Mouse (Mus musculus): ENCODE measurements around the gene Akt1s1. TPM values are rescaled to one million over a fixed set of nuclear protein-coding genes. Genes with fewer than 3 reads are reported as not detected.

Akt1s1 gene
- polyA plus RNA-seq, 1 experiment from 2014 or later = 29.1 TPM

DNA sequence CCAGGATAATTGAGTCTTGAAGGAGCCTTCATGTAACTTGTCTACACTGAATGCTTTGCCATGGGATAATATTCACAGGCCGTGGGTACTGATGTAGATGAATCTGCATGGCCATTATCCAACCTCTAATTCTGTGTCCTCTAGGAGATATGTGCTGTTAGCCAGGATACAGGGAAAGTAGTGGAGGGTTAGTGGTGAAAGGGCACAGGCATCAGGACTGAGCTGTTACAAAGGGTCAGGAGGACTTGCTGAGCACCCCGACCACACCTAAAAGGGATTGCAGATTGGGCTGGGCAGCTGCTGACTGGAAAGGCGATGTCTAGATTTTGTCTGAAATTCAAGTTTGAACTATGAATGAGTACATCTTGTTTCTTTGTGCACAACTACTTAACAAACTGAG is 28.3 kb upstream of the Akt1s1 start:
- H3K27ac ChIP-seq (ENCODE audit: low read length) = peak overlapping the region; percentile 81
- H3K4me1 ChIP-seq (ENCODE audit: control insufficient read depth, low read depth, low read length) = peaks cover 71% of the 10 kb centered on the region
- no peak for ATAC-seq (ENCODE audit: low read depth)
- no peaks in the 10 kb centered on the region for H3K9me3 ChIP-seq (replicated peaks; ENCODE audit: control insufficient read depth, low read length)
- H3K9ac ChIP-seq (ENCODE audit: low read depth, low read length) = no peak overlapping the region
- no peak overlapping the region for H3K4me3 ChIP-seq (ENCODE audit: low read depth, low read length)
- H3K36me3 ChIP-seq (ENCODE audit: control insufficient read depth, insufficient read depth) = no peaks in the 10 kb centered on the region
- WGBS (ENCODE audit: insufficient replicate concordance) = 62% methylated on average over 3 of the region's 3 CpGs
- no peak overlapping the region for H3K4me2 ChIP-seq (ENCODE audit: low read depth, low read length)
- H3K27me3 ChIP-seq (ENCODE audit: control insufficient read depth, insufficient read depth, low read depth, low read length) = no peaks in the 10 kb centered on the region

DNA sequence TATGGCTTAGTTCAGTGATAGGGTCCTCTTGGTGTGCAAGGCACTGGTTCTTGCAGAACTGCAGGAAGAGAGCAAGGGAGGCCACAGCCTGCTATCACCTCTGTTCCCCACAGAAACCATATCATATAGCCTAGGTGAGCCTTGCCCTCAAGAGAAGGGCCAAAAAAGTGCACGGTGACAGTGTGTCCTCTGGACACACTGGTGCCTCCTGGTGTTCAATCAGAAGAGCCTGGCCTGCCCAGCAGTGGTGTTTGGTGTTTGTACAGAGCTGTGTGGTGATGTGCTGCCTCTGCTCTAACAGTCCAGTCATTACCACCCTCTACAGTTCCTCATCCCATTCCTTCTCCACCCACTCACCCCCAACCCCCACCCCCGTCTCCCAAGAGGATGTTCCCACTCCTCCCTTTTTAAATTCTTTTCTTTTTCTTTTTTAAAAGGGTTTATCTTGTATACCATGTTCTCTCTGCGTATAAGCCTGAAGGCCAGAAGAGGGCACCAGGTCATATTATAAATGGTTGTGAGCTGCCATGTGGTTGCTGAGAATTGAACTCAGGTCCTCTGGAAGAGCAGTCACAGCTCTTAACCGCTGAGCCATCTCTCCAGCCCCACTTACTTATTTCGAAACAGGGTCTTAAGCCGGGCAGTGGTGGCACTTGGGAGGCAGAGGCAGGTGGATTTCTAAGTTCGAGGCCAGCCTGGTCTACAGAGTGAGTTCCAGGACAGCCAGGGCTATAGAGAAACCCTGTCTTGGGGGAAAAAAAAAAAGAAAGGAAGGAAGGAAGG is 26.9 kb upstream of the Akt1s1 start:
- Histone ChIP-seq H3K9ac (ENCODE audit: low read depth, low read length) (no peak overlapping the region), H3K9me3 (replicated peaks; ENCODE audit: control insufficient read depth, low read length) (no peaks in the 10 kb centered on the region), H3K4me2 (ENCODE audit: low read depth, low read length) (no peak overlapping the region), H3K27ac (ENCODE audit: low read length) (peak overlapping the region; percentile 8; the same call in 1 of the 2 replicates), H3K4me1 (ENCODE audit: control insufficient read depth, low read depth, low read length) (peaks cover 71% of the 10 kb centered on the region), H3K36me3 (ENCODE audit: control insufficient read depth, insufficient read depth) (peaks cover 3% of the 10 kb centered on the region; the same call in 1 of the 2 replicates), H3K27me3 (ENCODE audit: control insufficient read depth, insufficient read depth, low read depth, low read length) (no peaks in the 10 kb centered on the region), H3K4me3 (ENCODE audit: low read depth, low read length) (no peak overlapping the region)
- ATAC-seq (ENCODE audit: low read depth) = no peak
- 68% methylated on average over 7 of the region's 7 CpGs for whole genome bisulfite sequencing (ENCODE audit: insufficient replicate concordance)

- 31% methylated on average over 7 of the region's 7 CpGs for WGBS (ENCODE audit: insufficient replicate concordance)
- peaks cover 3% of the 10 kb centered on the region; the same call in 1 of the 2 replicates for H3K36me3 ChIP-seq (ENCODE audit: control insufficient read depth, insufficient read depth)
- no peak overlapping the region for H3K4me3 ChIP-seq (ENCODE audit: low read depth, low read length)
- no peaks in the 10 kb centered on the region for H3K27me3 ChIP-seq (ENCODE audit: control insufficient read depth, insufficient read depth, low read depth, low read length)
- peaks cover 58% of the 10 kb centered on the region for H3K4me1 ChIP-seq (ENCODE audit: control insufficient read depth, low read depth, low read length)
- no peak for ATAC-seq (ENCODE audit: low read depth)
- no peak overlapping the region for H3K27ac ChIP-seq (ENCODE audit: low read length)
- no peak overlapping the region for H3K9ac ChIP-seq (ENCODE audit: low read depth, low read length)
- H3K4me2 ChIP-seq (ENCODE audit: low read depth, low read length) = no peak overlapping the region
- no peaks in the 10 kb centered on the region for H3K9me3 ChIP-seq (replicated peaks; ENCODE audit: control insufficient read depth, low read length)
Observed at GRCm38 (mm10) chr7:44823409-44823808, 25.4 kb upstream of the Akt1s1 start.

GRCm38 (mm10) chr7:44824872-44825271 is 23.9 kb upstream of the Akt1s1 start:
- H3K27me3 ChIP-seq (ENCODE audit: control insufficient read depth, insufficient read depth, low read depth, low read length) = no peaks in the 10 kb centered on the region
- 8% methylated on average over 3 of the region's 3 CpGs for WGBS (ENCODE audit: insufficient replicate concordance)
- H3K9me3 ChIP-seq (replicated peaks; ENCODE audit: control insufficient read depth, low read length) = no peaks in the 10 kb centered on the region
- H3K4me1 ChIP-seq (ENCODE audit: control insufficient read depth, low read depth, low read length) = peaks cover 43% of the 10 kb centered on the region
- H3K9ac ChIP-seq (ENCODE audit: low read depth, low read length) = no peak overlapping the region
- H3K36me3 ChIP-seq (ENCODE audit: control insufficient read depth, insufficient read depth) = peaks cover 17% of the 10 kb centered on the region
- no peak; the same call in 1 of the 2 replicates for ATAC-seq (ENCODE audit: low read depth)
- H3K4me2 ChIP-seq (ENCODE audit: low read depth, low read length) = no peak overlapping the region
- H3K27ac ChIP-seq (ENCODE audit: low read length) = no peak overlapping the region
- no peak overlapping the region for H3K4me3 ChIP-seq (ENCODE audit: low read depth, low read length)

GRCm38 (mm10) chr7:44826771-44827170 is 22.0 kb upstream of the Akt1s1 start:
- H3K4me1 ChIP-seq (ENCODE audit: control insufficient read depth, low read depth, low read length) = peaks cover 26% of the 10 kb centered on the region
- H3K4me3 ChIP-seq (ENCODE audit: low read depth, low read length) = no peak overlapping the region
- no peak overlapping the region for H3K4me2 ChIP-seq (ENCODE audit: low read depth, low read length)
- ATAC-seq (ENCODE audit: low read depth) = no peak
- no peak overlapping the region for H3K9ac ChIP-seq (ENCODE audit: low read depth, low read length)
- H3K9me3 ChIP-seq (replicated peaks; ENCODE audit: control insufficient read depth, low read length) = no peaks in the 10 kb centered on the region
- peaks cover 35% of the 10 kb centered on the region for H3K36me3 ChIP-seq (ENCODE audit: control insufficient read depth, insufficient read depth)
- no peaks in the 10 kb centered on the region for H3K27me3 ChIP-seq (ENCODE audit: control insufficient read depth, insufficient read depth, low read depth, low read length)
- H3K27ac ChIP-seq (ENCODE audit: low read length) = no peak overlapping the region
- WGBS (ENCODE audit: insufficient replicate concordance) = 75% methylated on average over 3 of the region's 3 CpGs

- 88% methylated on average over 5 of the region's 5 CpGs for WGBS (ENCODE audit: insufficient replicate concordance)
- peaks cover 38% of the 10 kb centered on the region for H3K36me3 ChIP-seq (ENCODE audit: control insufficient read depth, insufficient read depth)
Observed at GRCm38 (mm10) chr7:44828706-44829105, 20.1 kb upstream of the Akt1s1 start.

GRCm38 (mm10) chr7:44832763-44833162 is 16.0 kb upstream of the Akt1s1 start:
- 76% methylated on average over 4 of the region's 4 CpGs for WGBS (ENCODE audit: insufficient replicate concordance)
- Histone ChIP-seq H3K4me3 (ENCODE audit: low read depth, low read length) (no peak overlapping the region), H3K9me3 (replicated peaks; ENCODE audit: control insufficient read depth, low read length) (no peaks in the 10 kb centered on the region), H3K4me1 (ENCODE audit: control insufficient read depth, low read depth, low read length) (peaks cover 2% of the 10 kb centered on the region; the same call in 1 of the 2 replicates), H3K27ac (ENCODE audit: low read length) (no peak overlapping the region), H3K9ac (ENCODE audit: low read depth, low read length) (no peak overlapping the region), H3K27me3 (ENCODE audit: control insufficient read depth, insufficient read depth, low read depth, low read length) (no peaks in the 10 kb centered on the region), H3K36me3 (ENCODE audit: control insufficient read depth, insufficient read depth) (peaks cover 35% of the 10 kb centered on the region), H3K4me2 (ENCODE audit: low read depth, low read length) (no peak overlapping the region)
- no peak for ATAC-seq (ENCODE audit: low read depth)

More at GRCm38 (mm10) chr7:44828706-44829105, 20.1 kb upstream of the Akt1s1 start:
- H3K27ac ChIP-seq (ENCODE audit: low read length) = no peak overlapping the region
- H3K4me1 ChIP-seq (ENCODE audit: control insufficient read depth, low read depth, low read length) = peaks cover 11% of the 10 kb centered on the region
- H3K27me3 ChIP-seq (ENCODE audit: control insufficient read depth, insufficient read depth, low read depth, low read length) = no peaks in the 10 kb centered on the region
- ATAC-seq (ENCODE audit: low read depth) = no peak
- H3K4me2 ChIP-seq (ENCODE audit: low read depth, low read length) = no peak overlapping the region
- H3K9ac ChIP-seq (ENCODE audit: low read depth, low read length) = no peak overlapping the region
- H3K4me3 ChIP-seq (ENCODE audit: low read depth, low read length) = no peak overlapping the region
- H3K9me3 ChIP-seq (replicated peaks; ENCODE audit: control insufficient read depth, low read length) = no peaks in the 10 kb centered on the region

GRCm38 (mm10) chr7:44835373-44836015 is 13.3 kb upstream of the Akt1s1 start:
- 77% methylated on average over 1 of the region's 1 CpGs for WGBS (ENCODE audit: insufficient replicate concordance)
- Histone ChIP-seq H3K27me3 (ENCODE audit: control insufficient read depth, insufficient read depth, low read depth, low read length) (peaks cover 15% of the 10 kb centered on the region), H3K4me3 (ENCODE audit: low read depth, low read length) (no peak overlapping the region), H3K9ac (ENCODE audit: low read depth, low read length) (no peak overlapping the region), H3K27ac (ENCODE audit: low read length) (no peak overlapping the region), H3K4me1 (ENCODE audit: control insufficient read depth, low read depth, low read length) (peaks cover 15% of the 10 kb centered on the region), H3K9me3 (replicated peaks; ENCODE audit: control insufficient read depth, low read length) (no peaks in the 10 kb centered on the region), H3K36me3 (ENCODE audit: control insufficient read depth, insufficient read depth) (peaks cover 15% of the 10 kb centered on the region), H3K4me2 (ENCODE audit: low read depth, low read length) (no peak overlapping the region)
- no peak for ATAC-seq (ENCODE audit: low read depth)

DNA sequence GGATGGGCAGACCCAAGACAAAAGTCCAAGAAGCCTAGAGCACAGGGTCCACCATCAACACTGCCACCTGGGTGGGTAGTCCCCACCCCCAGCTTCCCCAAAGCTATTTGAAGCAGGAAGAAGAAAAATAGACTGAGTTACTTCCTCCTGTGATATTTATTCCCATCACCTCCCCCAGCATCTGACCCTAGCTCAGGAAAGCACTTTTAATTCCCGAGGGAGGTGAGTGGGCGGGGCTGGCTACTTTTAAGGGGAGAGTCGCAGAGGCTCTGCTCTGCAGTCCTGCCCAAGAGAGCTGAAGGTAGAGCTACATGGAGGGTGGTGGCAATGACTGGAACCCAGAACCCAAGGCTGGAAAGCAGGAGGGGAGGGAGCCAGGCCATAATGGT is 12.8 kb upstream of the Akt1s1 start:
- Histone ChIP-seq H3K4me1 (ENCODE audit: control insufficient read depth, low read depth, low read length) (peaks cover 15% of the 10 kb centered on the region), H3K4me2 (ENCODE audit: low read depth, low read length) (no peak overlapping the region), H3K9ac (ENCODE audit: low read depth, low read length) (no peak overlapping the region), H3K27me3 (ENCODE audit: control insufficient read depth, insufficient read depth, low read depth, low read length) (peaks cover 17% of the 10 kb centered on the region), H3K9me3 (replicated peaks; ENCODE audit: control insufficient read depth, low read length) (no peaks in the 10 kb centered on the region), H3K27ac (ENCODE audit: low read length) (no peak overlapping the region), H3K36me3 (ENCODE audit: control insufficient read depth, insufficient read depth) (peaks cover 10% of the 10 kb centered on the region), H3K4me3 (ENCODE audit: low read depth, low read length) (no peak overlapping the region)
- 37% methylated on average over 3 of the region's 3 CpGs for WGBS (ENCODE audit: insufficient replicate concordance)
- ATAC-seq (ENCODE audit: low read depth) = no peak

All from liver, embryonic 16.5 days (tissue).